Mouse (Mus musculus): ENCODE measurements around the gene Gan.

DNA sequence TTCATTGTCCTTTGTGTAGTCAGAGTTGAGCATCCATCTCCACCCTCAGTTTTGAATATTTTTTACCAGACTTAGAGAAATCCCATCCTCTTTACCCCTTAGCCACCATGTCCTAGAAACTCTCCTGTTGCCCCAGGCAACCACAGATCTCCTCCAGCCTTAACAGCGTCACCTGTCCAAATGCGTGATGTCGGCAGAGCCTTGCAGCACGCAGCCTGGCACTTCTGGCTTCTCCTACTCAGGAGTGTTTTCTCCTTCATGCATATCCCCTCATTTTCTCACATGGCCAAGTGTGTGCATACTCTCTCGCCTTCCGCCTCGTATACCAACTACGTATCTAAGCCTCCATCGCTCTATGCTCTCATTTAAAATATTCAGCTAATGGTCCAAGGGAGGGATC is 39.5 kb upstream of the Gan start:
- TF ChIP-seq CTCF (IDR thresholded peaks at IDR 0.05; ENCODE audit: low read depth), result no peak
- no peak for TF ChIP-seq EP300 (IDR thresholded peaks at IDR 0.05; ENCODE audit: low read depth)
